Mouse (Mus musculus) CH12.LX (cell line): ENCODE measurements around the gene Apopt1. TPM values are rescaled to one million over a fixed set of nuclear protein-coding genes. Genes with fewer than 3 reads are reported as not detected.

Experiments used
- DNase-seq: peaks from one replicate; pipeline ENCODE4 v3.0.0-alpha.2; 2013; ENCODE audit errors: extremely low read depth
- H3K27ac ChIP-seq: 2 replicates; pipeline ENCODE4 v1.5.1; 2012; ENCODE audit warnings: low read depth, mild to moderate bottlenecking, control low read depth, moderate library complexity; ENCODE audit not compliant: insufficient read depth
- H3K27me3 ChIP-seq: replicated peaks from 2 replicates; pipeline ENCODE3; 2012; ENCODE audit warnings: inconsistent platforms
- H3K36me3 ChIP-seq, 2 experiments: replicated peaks in 1 of 2; 2 replicates each; pipeline versions ENCODE3 to v1.6.1; 2012; ENCODE audit warnings: inconsistent platforms in 1 of 2, low read length in 1 of 2, mild to moderate bottlenecking in 1 of 2, mixed read lengths in 1 of 2, moderate library complexity in 1 of 2; ENCODE audit not compliant: control insufficient read depth in 1 of 2, insufficient read depth in 1 of 2
- H3K4me1 ChIP-seq, 2 experiments: 2 replicates each; pipeline ENCODE4 v1.6.1; 2012; ENCODE audit warnings: inconsistent platforms in 1 of 2, moderate library complexity in 1 of 2; ENCODE audit not compliant: insufficient read depth in 2 of 2, control insufficient read depth in 1 of 2
- H3K4me2 ChIP-seq: 2 replicates; pipeline ENCODE4 v1.6.1; 2012; ENCODE audit warnings: low read depth, mild to moderate bottlenecking, control low read depth; ENCODE audit not compliant: poor library complexity, insufficient read depth, severe bottlenecking
- H3K4me3 ChIP-seq, 3 experiments: fragments of 150-350 bp in 1 of 3; sonication (generic) in 1 of 3; replicated peaks in 1 of 3; 2 replicates each; pipeline versions ENCODE3 to v1.5.1; 2011 to 2012; ENCODE audit warnings: low read depth in 2 of 3, low read length in 2 of 3, mild to moderate bottlenecking in 2 of 3, moderate library complexity in 2 of 3, control low read depth in 1 of 3, improper control_type of control experiment in 1 of 3, inconsistent platforms in 1 of 3, mixed read lengths in 1 of 3; ENCODE audit not compliant: poor library complexity in 1 of 3
- H3K79me2 ChIP-seq: replicated peaks from 2 replicates; pipeline ENCODE4 v1.6.1; 2012; ENCODE audit warnings: mild to moderate bottlenecking, moderate library complexity; ENCODE audit not compliant: control insufficient read depth, poor library complexity, insufficient read depth, severe bottlenecking; ENCODE audit errors: extremely low read depth
- H3K9ac ChIP-seq: 2 replicates; pipeline ENCODE4 v1.6.1; 2012; ENCODE audit warnings: low read depth, mild to moderate bottlenecking, control low read depth, moderate library complexity; ENCODE audit not compliant: insufficient read depth
- H3K9me3 ChIP-seq: replicated peaks from 2 replicates; pipeline ENCODE3; 2012; ENCODE audit warnings: low read length, inconsistent platforms, mixed read lengths
- CHD1 ChIP-seq: IDR thresholded peaks from 2 replicates; pipeline ENCODE4 v1.6.1; 2012; ENCODE audit warnings: low read depth, low read length, improper control_type of control experiment, inconsistent platforms
- CHD2 ChIP-seq: IDR thresholded peaks from 2 replicates; pipeline ENCODE4 v1.6.1; 2011; ENCODE audit warnings: low read length, improper control_type of control experiment
- E2F4 ChIP-seq: IDR thresholded peaks from 2 replicates; pipeline ENCODE4 v1.6.1; 2011; ENCODE audit warnings: low read depth, low read length, improper control_type of control experiment; ENCODE audit not compliant: insufficient replicate concordance
- HCFC1 ChIP-seq: IDR thresholded peaks from 2 replicates; pipeline ENCODE4 v1.6.1; 2012; ENCODE audit warnings: low read depth, mild to moderate bottlenecking, inconsistent platforms, low read length, improper control_type of control experiment
- NELFE ChIP-seq: IDR thresholded peaks from 2 replicates; pipeline ENCODE4 v1.6.1; 2011; ENCODE audit warnings: low read depth, low read length, improper control_type of control experiment
- PAX5 ChIP-seq: IDR thresholded peaks from 2 replicates; pipeline ENCODE4 v1.6.1; 2012; ENCODE audit warnings: low read length, inconsistent platforms, mixed read lengths
- POLR2AphosphoS2 ChIP-seq: IDR thresholded peaks from 2 replicates; pipeline ENCODE4 v1.6.1; 2011; ENCODE audit warnings: low read depth, low read length, improper control_type of control experiment
- RAD21 ChIP-seq: IDR thresholded peaks from 2 replicates; pipeline ENCODE4 v1.6.1; 2011; ENCODE audit warnings: low read depth, mild to moderate bottlenecking, low read length, improper control_type of control experiment, moderate library complexity
- SMC3 ChIP-seq: IDR thresholded peaks from 2 replicates; pipeline ENCODE4 v1.6.1; 2011; ENCODE audit warnings: low read depth, low read length, improper control_type of control experiment
- UBTF ChIP-seq: IDR thresholded peaks from 2 replicates; pipeline ENCODE4 v1.6.1; 2012; ENCODE audit warnings: low read depth, mild to moderate bottlenecking, inconsistent platforms, low read length, improper control_type of control experiment, moderate library complexity
- USF1 ChIP-seq: IDR thresholded peaks from 2 replicates; pipeline ENCODE4 v1.6.1; 2014; ENCODE audit warnings: low read depth, mild to moderate bottlenecking, inconsistent platforms, low read length, improper control_type of control experiment
- USF2 ChIP-seq: conservative IDR thresholded peaks from 2 replicates; pipeline ENCODE4 v1.6.1; 2011; ENCODE audit warnings: low read depth, low read length, improper control_type of control experiment
- dilution Hi-C: fragments of 300-500 bp; cut with MboI; formaldehyde crosslinking; loops from 2 replicates; pipeline ENCODE4 v1.14.3; 2020; ENCODE audit warnings: low sequenced_read_pairs; ENCODE audit not compliant: extremely low pct_unique_long_range_greater_than_20kb, extremely low pct_ligation_motif_present
- in situ Hi-C: fragments of 300-500 bp; cut with MboI; formaldehyde crosslinking; loops from 3 replicates; pipeline ENCODE4 v1.14.3; 2019; ENCODE audit warnings: low sequenced_read_pairs, low pct_ligation_motif_present, low pct_unique_long_range_greater_than_20kb, mixed read lengths
- polyA plus RNA-seq: library from polyadenylated mRNA; unstranded; fragments of >175 nt; gene quantifications from 2 replicates; pipeline ENCODE4 v1.2.1, GENCODE M21; 2012; ENCODE audit warnings: low read depth; ENCODE audit not compliant: insufficient read length
- total RNA-seq, 2 experiments: library from RNA; depleted of rRNA; stranded (reverse); fragments of 300-350 nt in 1 of 2; fragments of >200 nt in 1 of 2; gene quantifications; 2 replicates each; pipeline ENCODE4 v1.2.3; 2012 to 2014

Gene Apopt1
- total and polyA plus RNA-seq, 3 experiments: 36.0 to 49.1 (median 43.6) TPM

DNA sequence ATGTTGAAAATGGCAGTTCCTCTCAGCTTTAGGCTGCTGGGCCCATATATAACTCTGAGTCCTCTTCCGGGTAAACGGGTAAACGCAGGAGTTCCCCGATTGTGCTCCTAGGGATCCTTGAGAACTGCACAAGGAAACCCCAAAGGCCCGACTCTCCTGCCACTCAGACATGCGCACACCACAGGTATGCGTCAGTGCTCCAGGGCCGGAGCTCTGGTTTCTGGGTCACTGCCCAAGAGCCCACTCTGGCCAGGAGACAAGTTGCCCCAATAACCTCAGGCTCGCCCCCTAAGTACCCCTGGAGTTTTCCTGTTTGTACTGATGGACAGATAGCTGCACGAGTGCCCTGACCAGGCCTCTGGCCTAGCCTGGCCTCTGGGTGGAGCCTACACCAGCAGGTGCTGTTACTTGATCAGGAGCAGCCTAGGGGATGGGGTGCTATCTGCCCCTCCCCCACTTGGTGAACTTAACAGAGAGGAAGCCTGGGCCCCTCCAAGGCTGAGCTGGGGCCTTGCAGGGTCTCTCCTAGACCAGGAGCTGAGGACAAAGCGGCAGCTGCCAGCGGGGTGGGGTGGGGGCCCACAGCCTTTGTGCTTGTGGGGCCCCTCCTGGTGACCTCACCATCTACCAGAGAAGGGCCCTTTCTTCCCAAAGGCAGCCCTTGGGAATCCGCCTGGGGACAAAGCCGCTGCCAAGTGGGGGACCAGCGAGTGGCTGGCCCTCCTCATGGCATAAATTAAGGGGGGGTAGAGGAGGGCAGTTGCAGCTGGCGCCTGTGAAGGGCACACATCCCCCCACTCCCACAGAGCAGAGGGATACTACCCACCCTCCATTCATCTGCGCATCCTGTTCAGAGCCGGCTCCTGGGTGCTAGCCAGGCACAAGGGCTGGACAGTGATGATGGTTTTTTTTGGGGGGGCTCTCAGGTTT lies 19.5 kb upstream of the Apopt1 start:
- Histone ChIP-seq H3K4me1 (peaks cover 16 to 47% of the 10 kb centered on the region in 2 experiments), H3K36me3 (no peaks in the 10 kb centered on the region), H3K4me3 (no peak overlapping the region), H3K9ac (no peak overlapping the region), H3K79me2 (no peaks in the 10 kb centered on the region), H3K27ac (no peak overlapping the region), H3K4me2 (no peak overlapping the region), H3K27me3 (no peaks in the 10 kb centered on the region), H3K9me3 (no peaks in the 10 kb centered on the region)
- no peak for DNase-seq
- TF ChIP-seq E2F4 (no peak), RAD21 (no peak), CHD2 (no peak), USF2 (no peak), POLR2AphosphoS2 (no peak), CHD1 (no peak), NELFE (no peak)
- in situ Hi-C loops: no loop called here
- dilution Hi-C loops: no loop called here

DNA sequence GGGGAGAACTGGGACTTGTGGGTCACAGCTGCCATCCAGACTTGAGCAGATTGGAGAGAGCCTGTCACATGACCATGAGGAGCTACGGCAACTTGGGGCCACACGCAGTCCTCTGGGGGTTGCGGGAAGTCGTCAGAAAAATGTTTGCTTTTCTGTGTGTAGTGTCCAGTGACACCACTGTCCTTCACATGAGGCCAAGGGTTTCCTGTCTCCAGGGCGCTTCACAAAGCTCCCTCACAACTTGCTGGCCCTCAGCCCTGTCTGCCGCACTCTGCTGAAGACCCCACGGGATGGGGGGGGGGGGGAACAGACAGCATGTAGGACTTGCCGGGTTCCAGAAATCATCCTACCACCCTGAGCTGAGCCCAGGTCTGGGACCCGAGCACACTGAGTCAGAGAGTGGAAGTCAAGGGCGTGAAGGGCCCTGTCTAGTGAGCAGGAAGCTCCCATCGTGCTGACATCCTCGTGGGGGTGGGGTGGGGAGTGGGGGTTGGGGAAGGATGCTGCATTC lies 18.7 kb upstream of the Apopt1 start:
- H3K9ac ChIP-seq: no peak overlapping the region
- TF ChIP-seq E2F4 (no peak), PAX5 (no peak), HCFC1 (no peak), UBTF (no peak), USF1 (peak; percentile 17; the same call in 1 of the 2 replicates), SMC3 (no peak)
- DNase-seq: no peak
- H3K27me3 ChIP-seq: no peaks in the 10 kb centered on the region
- no peak overlapping the region for H3K4me3 ChIP-seq
- H3K4me1 ChIP-seq: peaks cover 16 to 53% of the 10 kb centered on the region in 2 experiments
- H3K79me2 ChIP-seq: no peaks in the 10 kb centered on the region
- H3K36me3 ChIP-seq: no peaks in the 10 kb centered on the region
- in situ Hi-C loops (no loop called here), dilution Hi-C loops (no loop called here)
- H3K27ac ChIP-seq: no peak overlapping the region
- H3K9me3 ChIP-seq: no peaks in the 10 kb centered on the region
- H3K4me2 ChIP-seq: no peak overlapping the region
